Mouse (Mus musculus): ENCODE results near the gene Tmem150a. TPM values are rescaled to one million over a fixed set of nuclear protein-coding genes. Genes with fewer than 3 reads are reported as not detected.

The Tmem150a gene
- polyA plus RNA-seq, 1 experiment from 2014 or later: 52.0 TPM

GRCm38 (mm10) chr6:72362132-72363028 lies 7.1 kb downstream of the Tmem150a start:
- 0% methylated on average over 42 of the region's 42 CpGs for WGBS (ENCODE audit: insufficient replicate concordance)
- peaks cover 62% of the 10 kb centered on the region for H3K4me1 ChIP-seq (replicated peaks)
- ATAC-seq (ENCODE audit: insufficient read depth): peak; percentile 95

DNA sequence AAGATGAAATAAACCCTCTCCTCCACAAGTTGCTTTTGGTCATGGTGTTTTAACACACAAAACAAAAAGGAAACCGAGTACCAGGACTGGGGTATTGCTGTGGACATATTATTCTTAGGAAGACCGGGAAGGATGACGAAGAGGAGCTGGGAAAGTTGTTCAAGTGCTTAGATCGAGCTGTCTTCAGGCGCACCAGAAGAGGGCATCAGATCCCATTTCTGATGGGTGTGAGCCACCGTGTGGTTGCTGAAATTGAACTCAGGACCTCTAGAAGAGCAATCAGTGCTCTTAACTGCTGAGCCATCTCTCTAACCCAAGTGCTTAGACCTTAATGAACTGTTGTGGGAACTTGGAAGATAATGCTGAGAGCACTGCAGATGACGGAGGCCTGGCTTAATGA lies 8.8 kb downstream of the Tmem150a start:
- WGBS (ENCODE audit: insufficient replicate concordance): 36% methylated on average over 7 of the region's 7 CpGs
- ATAC-seq (ENCODE audit: insufficient read depth): no peak
- Histone ChIP-seq H3K27ac (replicated peaks) (no peak overlapping the region), H3K36me3 (replicated peaks) (peaks cover 30% of the 10 kb centered on the region), H3K9ac (no peak overlapping the region), H3K9me3 (replicated peaks) (no peaks in the 10 kb centered on the region), H3K4me3 (replicated peaks) (no peak overlapping the region), H3K4me2 (no peak overlapping the region), H3K27me3 (no peaks in the 10 kb centered on the region), H3K4me1 (replicated peaks) (peaks cover 46% of the 10 kb centered on the region)

More at GRCm38 (mm10) chr6:72362132-72363028, 7.1 kb downstream of the Tmem150a start:
- Histone ChIP-seq H3K27ac (replicated peaks) (peak overlapping the region; percentile 91), H3K4me3 (replicated peaks) (peak overlapping the region; percentile 70), H3K27me3 (peaks cover under 1% of the 10 kb centered on the region; the same call in 1 of the 2 replicates), H3K36me3 (replicated peaks) (peaks cover 36% of the 10 kb centered on the region), H3K9ac (peak overlapping the region; percentile 73), H3K9me3 (replicated peaks) (no peaks in the 10 kb centered on the region), H3K4me2 (peak overlapping the region; percentile 83)

DNA sequence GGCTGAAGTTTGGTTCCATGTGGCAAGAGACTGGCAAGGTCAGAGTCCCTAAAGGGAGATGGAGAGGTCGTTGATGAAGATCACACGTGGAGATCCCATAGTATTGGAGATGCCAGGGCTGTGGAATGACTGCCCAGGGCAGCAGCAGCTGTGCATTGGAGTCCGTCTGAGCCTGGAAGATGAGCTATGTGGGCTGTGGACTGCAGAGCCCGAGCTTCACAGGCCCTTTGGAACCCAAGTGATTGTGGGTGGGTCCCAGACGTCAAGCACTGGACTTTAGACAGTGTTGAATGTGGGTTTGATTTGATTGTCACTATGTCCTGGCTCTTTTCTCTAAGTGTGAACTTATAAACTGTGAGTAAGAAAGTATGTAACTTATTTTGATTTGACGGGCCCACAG lies 9.7 kb downstream of the Tmem150a start:
- H3K27me3 ChIP-seq: no peaks in the 10 kb centered on the region
- peaks cover 42% of the 10 kb centered on the region for H3K4me1 ChIP-seq (replicated peaks)
- 40% methylated on average over 6 of the region's 6 CpGs for WGBS (ENCODE audit: insufficient replicate concordance)
- no peak overlapping the region for H3K4me2 ChIP-seq
- no peaks in the 10 kb centered on the region for H3K9me3 ChIP-seq (replicated peaks)
- H3K27ac ChIP-seq (replicated peaks): no peak overlapping the region
- no peak overlapping the region for H3K9ac ChIP-seq
- no peak for ATAC-seq (ENCODE audit: insufficient read depth)
- H3K4me3 ChIP-seq (replicated peaks): no peak overlapping the region
- peaks cover 24% of the 10 kb centered on the region for H3K36me3 ChIP-seq (replicated peaks)

- H3K9me3 ChIP-seq (replicated peaks): no peaks in the 10 kb centered on the region
- H3K4me3 ChIP-seq (replicated peaks): no peak overlapping the region
- H3K36me3 ChIP-seq (replicated peaks): peaks cover 12% of the 10 kb centered on the region
- H3K9ac ChIP-seq: no peak overlapping the region
- no peak overlapping the region for H3K4me2 ChIP-seq
- no peak for ATAC-seq (ENCODE audit: insufficient read depth)
- H3K27ac ChIP-seq (replicated peaks): no peak overlapping the region
- H3K27me3 ChIP-seq: no peaks in the 10 kb centered on the region
- H3K4me1 ChIP-seq (replicated peaks): peaks cover 42% of the 10 kb centered on the region
- 59% methylated on average over 3 of the region's 3 CpGs for WGBS (ENCODE audit: insufficient replicate concordance)
These were observed 11.1 kb downstream of the Tmem150a start for GRCm38 (mm10) chr6:72366304-72366703.

- no peaks in the 10 kb centered on the region for H3K9me3 ChIP-seq (replicated peaks)
- no peaks in the 10 kb centered on the region for H3K27me3 ChIP-seq
- WGBS (ENCODE audit: insufficient replicate concordance): 64% methylated on average over 4 of the region's 4 CpGs
- H3K4me1 ChIP-seq (replicated peaks): peaks cover 44% of the 10 kb centered on the region
- no peak within 1 kb of the TSS for H3K4me2 ChIP-seq
- H3K9ac ChIP-seq: no peak within 1 kb of the TSS
- H3K4me3 ChIP-seq (replicated peaks): no peak within 1 kb of the TSS
- no peak for ATAC-seq (ENCODE audit: insufficient read depth)
- H3K27ac ChIP-seq (replicated peaks): no peak within 1 kb of the TSS
- H3K36me3 ChIP-seq (replicated peaks): peaks cover 12% of the 10 kb centered on the region
These were observed 11.7 kb downstream of the Tmem150a start, which contains the start of gene Rnf181 for GRCm38 (mm10) chr6:72366844-72367443. Gene Rnf181 (minus strand): TSS chr6:72366956.

DNA sequence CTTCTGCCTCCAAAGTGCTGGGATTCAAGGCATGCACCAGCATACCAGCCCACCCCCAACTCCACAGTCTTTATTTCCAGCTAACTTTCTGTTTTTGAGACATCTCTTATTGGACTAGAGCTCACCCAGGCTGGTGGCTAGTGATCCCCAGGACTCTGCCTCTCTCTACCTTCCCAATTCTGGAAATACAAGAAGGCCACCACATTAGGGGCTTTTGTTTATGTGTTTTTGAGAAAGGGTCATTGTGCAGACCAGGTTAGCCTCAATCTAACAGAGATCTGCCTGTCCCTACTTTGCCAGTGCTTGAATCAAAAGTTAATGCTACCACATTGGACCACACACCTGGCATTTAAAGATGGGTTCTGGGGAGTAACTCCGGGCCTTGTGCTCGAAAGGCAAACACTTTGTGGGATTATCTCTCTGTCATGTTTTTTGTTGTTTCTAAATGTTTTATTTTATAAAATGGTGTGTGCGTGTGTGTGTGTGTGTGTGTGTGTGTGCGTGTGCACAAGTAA lies 12.3 kb downstream of the Tmem150a start:
- Histone ChIP-seq H3K4me1 (replicated peaks) (peaks cover 49% of the 10 kb centered on the region), H3K4me2 (no peak overlapping the region), H3K36me3 (replicated peaks) (peaks cover 12% of the 10 kb centered on the region), H3K27ac (replicated peaks) (no peak overlapping the region), H3K4me3 (replicated peaks) (no peak overlapping the region), H3K9me3 (replicated peaks) (no peaks in the 10 kb centered on the region), H3K27me3 (no peaks in the 10 kb centered on the region), H3K9ac (no peak overlapping the region)
- no peak for ATAC-seq (ENCODE audit: insufficient read depth)
- 79% methylated on average over 4 of the region's 4 CpGs for WGBS (ENCODE audit: insufficient replicate concordance)

DNA sequence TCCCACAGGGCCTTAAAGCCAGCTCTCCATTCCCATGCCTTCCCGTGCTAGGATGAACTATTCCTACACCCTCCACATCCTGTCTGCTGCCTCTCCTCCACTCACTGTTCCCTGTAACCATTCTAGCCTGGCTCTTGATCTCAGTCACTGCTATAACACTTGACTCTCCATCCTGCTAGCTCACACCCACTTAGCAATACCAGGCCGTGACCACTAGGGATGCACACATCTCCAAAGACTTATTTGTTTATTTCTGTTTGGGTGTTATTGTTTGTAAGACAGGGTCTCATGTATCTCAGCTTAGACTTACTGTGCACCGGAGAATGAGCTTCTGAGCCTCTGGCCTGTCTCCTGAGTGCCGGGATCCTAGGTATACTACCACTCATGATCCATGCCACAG lies 14.3 kb downstream of the Tmem150a start:
- no peak for ATAC-seq (ENCODE audit: insufficient read depth)
- Histone ChIP-seq H3K4me3 (replicated peaks) (no peak overlapping the region), H3K27ac (replicated peaks) (no peak overlapping the region), H3K9me3 (replicated peaks) (no peaks in the 10 kb centered on the region), H3K9ac (no peak overlapping the region), H3K4me2 (no peak overlapping the region), H3K4me1 (replicated peaks) (peaks cover 49% of the 10 kb centered on the region), H3K36me3 (replicated peaks) (peaks cover 12% of the 10 kb centered on the region), H3K27me3 (no peaks in the 10 kb centered on the region)
- 76% methylated on average over 4 of the region's 4 CpGs for WGBS (ENCODE audit: insufficient replicate concordance)

- no peak overlapping the region for H3K4me3 ChIP-seq (replicated peaks)
- H3K9ac ChIP-seq: no peak overlapping the region
- peaks cover 12% of the 10 kb centered on the region for H3K36me3 ChIP-seq (replicated peaks)
- H3K4me2 ChIP-seq: no peak overlapping the region
- H3K27me3 ChIP-seq: no peaks in the 10 kb centered on the region
- WGBS (ENCODE audit: insufficient replicate concordance): 82% methylated on average over 12 of the region's 12 CpGs
- no peak for ATAC-seq (ENCODE audit: insufficient read depth)
- H3K27ac ChIP-seq (replicated peaks): no peak overlapping the region
- no peaks in the 10 kb centered on the region for H3K9me3 ChIP-seq (replicated peaks)
- peaks cover 55% of the 10 kb centered on the region for H3K4me1 ChIP-seq (replicated peaks)
These were observed 14.8 kb downstream of the Tmem150a start for GRCm38 (mm10) chr6:72370091-72370490.

DNA sequence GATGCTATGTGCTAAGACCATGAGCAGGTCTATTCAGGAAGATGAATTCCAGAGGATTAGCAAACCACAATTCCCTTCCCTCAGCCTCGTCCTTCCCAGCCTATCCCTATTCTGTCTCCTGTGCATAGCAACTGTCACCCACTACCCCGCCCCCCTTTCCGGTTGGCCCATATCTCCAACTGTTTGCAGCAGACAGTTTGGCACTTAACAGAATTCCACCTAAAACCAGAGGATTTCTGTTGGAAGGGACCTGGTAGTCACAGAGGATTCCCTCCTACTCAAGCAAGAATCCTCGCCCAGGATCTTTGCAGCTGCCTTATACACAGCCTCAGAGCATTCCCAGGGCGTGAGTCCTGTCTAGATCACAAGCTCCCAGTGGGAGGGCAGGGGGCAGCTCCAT lies 15.9 kb downstream of the Tmem150a start:
- Histone ChIP-seq H3K4me1 (replicated peaks) (peaks cover 64% of the 10 kb centered on the region), H3K27ac (replicated peaks) (0 out of 2 replicates have a peak overlapping the region, but pooled peaks have one; percentile 26), H3K4me3 (replicated peaks) (no peak overlapping the region), H3K36me3 (replicated peaks) (peaks cover 12% of the 10 kb centered on the region), H3K9me3 (replicated peaks) (no peaks in the 10 kb centered on the region), H3K4me2 (no peak overlapping the region), H3K9ac (no peak overlapping the region; the same call in 1 of the 2 replicates), H3K27me3 (no peaks in the 10 kb centered on the region)
- ATAC-seq (ENCODE audit: insufficient read depth): no peak
- WGBS (ENCODE audit: insufficient replicate concordance): 75% methylated on average over 5 of the region's 5 CpGs

DNA sequence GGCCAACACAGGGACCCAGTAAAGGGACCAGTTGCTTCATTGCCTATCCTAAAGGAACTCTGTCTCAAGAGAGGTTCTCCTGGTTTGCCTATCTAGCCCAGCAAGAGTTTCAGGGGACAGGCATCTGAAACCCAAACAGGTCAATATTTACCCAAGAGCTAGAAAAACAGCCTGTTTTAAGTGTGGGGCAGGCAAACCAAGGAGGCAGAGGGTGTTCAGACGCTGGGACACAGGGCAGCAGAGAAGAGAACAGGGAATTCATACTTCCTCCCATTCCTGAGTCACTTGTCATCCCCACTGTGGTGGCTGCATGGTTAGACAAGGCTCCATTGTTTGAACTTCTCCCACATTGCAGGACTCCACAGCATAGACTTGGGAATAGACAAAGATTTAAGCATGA lies 16.3 kb downstream of the Tmem150a start:
- H3K9ac ChIP-seq: no peak overlapping the region; the same call in 1 of the 2 replicates
- no peaks in the 10 kb centered on the region for H3K9me3 ChIP-seq (replicated peaks)
- 34% methylated on average over 1 of the region's 1 CpGs for WGBS (ENCODE audit: insufficient replicate concordance)
- peaks cover 12% of the 10 kb centered on the region for H3K36me3 ChIP-seq (replicated peaks)
- H3K4me1 ChIP-seq (replicated peaks): peaks cover 69% of the 10 kb centered on the region
- ATAC-seq (ENCODE audit: insufficient read depth): no peak
- no peak overlapping the region for H3K4me2 ChIP-seq
- H3K27me3 ChIP-seq: no peaks in the 10 kb centered on the region
- H3K4me3 ChIP-seq (replicated peaks): no peak overlapping the region
- peak overlapping the region; percentile 26; the same call in 1 of the 2 replicates for H3K27ac ChIP-seq (replicated peaks)

- peaks cover 12% of the 10 kb centered on the region for H3K36me3 ChIP-seq (replicated peaks)
- H3K4me1 ChIP-seq (replicated peaks): peaks cover 83% of the 10 kb centered on the region
- no peak overlapping the region for H3K4me2 ChIP-seq
- no peak overlapping the region for H3K4me3 ChIP-seq (replicated peaks)
- no peaks in the 10 kb centered on the region for H3K9me3 ChIP-seq (replicated peaks)
- WGBS (ENCODE audit: insufficient replicate concordance): 81% methylated on average over 4 of the region's 4 CpGs
- no peak overlapping the region for H3K27ac ChIP-seq (replicated peaks)
- H3K27me3 ChIP-seq: no peaks in the 10 kb centered on the region
- no peak for ATAC-seq (ENCODE audit: insufficient read depth)
- H3K9ac ChIP-seq: no peak overlapping the region
These were observed 17.9 kb downstream of the Tmem150a start for GRCm38 (mm10) chr6:72373184-72373583.
